Mouse (Mus musculus) stomach, embryonic 15.5 days (tissue): ENCODE data around the gene Cd151. TPM values are rescaled to one million over a fixed set of nuclear protein-coding genes. Genes with fewer than 3 reads are reported as not detected.

Experiments used
- ATAC-seq: fragments of 200-750 bp; cut with Nextera tagmentation; 2 replicates; pipeline ENCODE4 v1.8.0; 2017; ENCODE audit warnings: low read depth, moderate number of reproducible peaks, moderate TSS enrichment; ENCODE audit not compliant: insufficient read depth, low FRiP score
- H3K27ac ChIP-seq: fragments of 300-500 bp; sonication (generic); 2 replicates; pipeline ENCODE4 v1.5.1; 2015; ENCODE audit warnings: mild to moderate bottlenecking, inconsistent platforms
- H3K27me3 ChIP-seq: fragments of 300-500 bp; sonication (generic); replicated peaks from 2 replicates; pipeline ENCODE4 v1.6.1; 2015; ENCODE audit warnings: inconsistent platforms
- H3K36me3 ChIP-seq: fragments of 300-500 bp; sonication (generic); 2 replicates; pipeline ENCODE4 v1.6.1; 2015; ENCODE audit warnings: inconsistent platforms
- H3K4me1 ChIP-seq: fragments of 300-500 bp; sonication (generic); 2 replicates; pipeline ENCODE4 v1.6.1; 2015; ENCODE audit warnings: inconsistent platforms
- H3K4me2 ChIP-seq: fragments of 300-500 bp; sonication (generic); 2 replicates; pipeline ENCODE4 v1.6.1; 2015; ENCODE audit warnings: mild to moderate bottlenecking, inconsistent platforms
- H3K4me3 ChIP-seq: fragments of 300-500 bp; sonication (generic); replicated peaks from 2 replicates; pipeline ENCODE4 v1.5.1; 2015; ENCODE audit warnings: inconsistent platforms
- H3K9ac ChIP-seq: fragments of 300-500 bp; sonication (generic); 2 replicates; pipeline ENCODE4 v1.6.1; 2015; ENCODE audit warnings: inconsistent platforms
- H3K9me3 ChIP-seq: fragments of 300-500 bp; sonication (generic); 2 replicates; pipeline ENCODE4 v1.6.1; 2016; ENCODE audit warnings: inconsistent platforms
- WGBS: fragments of 180-500 bp; shearing (Covaris S2); methylation state at CpG from one replicate; pipeline ENCODE4 v1.1.7; 2015; 5-methylcytosine and 5-hydroxymethylcytosine counted together
- polyA plus RNA-seq: library from polyadenylated mRNA; unstranded; fragments of >200 nt; fragmentation: Nextera tagmentation; extraction: Ambion mirVana; gene quantifications from 2 replicates; pipeline ENCODE4 v1.2.1, GENCODE M21; 2015

Cd151 gene
- polyA plus RNA-seq, 1 experiment from 2014 or later, result 26.6 TPM

DNA sequence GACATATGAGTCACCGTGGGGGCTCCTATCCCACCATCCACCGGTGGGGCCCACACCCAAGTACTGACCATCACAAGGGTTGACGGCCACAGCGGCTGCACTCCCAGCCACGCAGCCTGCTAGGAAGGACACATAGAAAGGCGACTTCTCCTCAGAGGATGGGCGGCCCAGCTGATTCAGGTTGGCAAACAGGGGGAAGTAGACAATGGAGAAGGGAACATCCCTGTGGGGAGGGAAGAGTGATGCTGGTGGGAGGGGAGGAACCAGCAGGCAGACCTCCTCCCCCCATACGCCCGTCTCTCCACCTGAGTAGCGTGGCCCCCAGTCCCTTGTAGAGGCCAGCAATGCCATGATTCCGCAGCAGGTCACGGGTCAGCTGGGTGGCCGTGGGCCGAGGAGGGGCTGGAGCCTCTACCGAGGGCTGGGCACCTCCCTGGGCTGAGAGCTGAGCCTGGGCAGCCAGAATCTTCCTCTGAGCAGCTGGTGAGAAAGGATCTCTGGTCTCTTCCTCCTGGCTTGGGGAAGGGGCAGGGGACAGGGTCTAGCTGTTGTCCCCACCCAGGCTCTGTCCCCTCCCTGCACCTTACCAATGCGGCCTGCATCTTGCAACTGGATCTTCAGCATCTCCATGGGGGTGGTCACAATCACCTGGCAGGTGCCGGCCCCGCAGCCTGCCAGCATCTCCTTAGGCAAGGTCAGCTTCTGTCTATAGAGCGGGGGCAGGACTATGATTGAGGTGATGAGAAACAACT is 35.6 kb upstream of the Cd151 start:
- ATAC-seq, result no peak
- Histone ChIP-seq H3K9me3 (no peaks in the 10 kb centered on the region), H3K27me3 (no peaks in the 10 kb centered on the region), H3K4me3 (no peak overlapping the region), H3K4me1 (peaks cover 50% of the 10 kb centered on the region), H3K36me3 (peaks cover 9% of the 10 kb centered on the region), H3K9ac (no peak overlapping the region), H3K27ac (no peak overlapping the region), H3K4me2 (no peak overlapping the region)
- 93% methylated on average over 19 of the region's 19 CpGs for WGBS

- no peak overlapping the region for H3K27ac ChIP-seq
- H3K4me1 ChIP-seq, result peaks cover 54% of the 10 kb centered on the region
- H3K27me3 ChIP-seq, result no peaks in the 10 kb centered on the region
- WGBS, result 80% methylated on average over 8 of the region's 8 CpGs
- peaks cover 9% of the 10 kb centered on the region for H3K36me3 ChIP-seq
- no peaks in the 10 kb centered on the region for H3K9me3 ChIP-seq
- no peak overlapping the region for H3K4me2 ChIP-seq
- H3K4me3 ChIP-seq, result no peak overlapping the region
- no peak for ATAC-seq
- H3K9ac ChIP-seq, result no peak overlapping the region
These were observed 35.0 kb upstream of the Cd151 start for GRCm38 (mm10) chr7:141432186-141432611.

DNA sequence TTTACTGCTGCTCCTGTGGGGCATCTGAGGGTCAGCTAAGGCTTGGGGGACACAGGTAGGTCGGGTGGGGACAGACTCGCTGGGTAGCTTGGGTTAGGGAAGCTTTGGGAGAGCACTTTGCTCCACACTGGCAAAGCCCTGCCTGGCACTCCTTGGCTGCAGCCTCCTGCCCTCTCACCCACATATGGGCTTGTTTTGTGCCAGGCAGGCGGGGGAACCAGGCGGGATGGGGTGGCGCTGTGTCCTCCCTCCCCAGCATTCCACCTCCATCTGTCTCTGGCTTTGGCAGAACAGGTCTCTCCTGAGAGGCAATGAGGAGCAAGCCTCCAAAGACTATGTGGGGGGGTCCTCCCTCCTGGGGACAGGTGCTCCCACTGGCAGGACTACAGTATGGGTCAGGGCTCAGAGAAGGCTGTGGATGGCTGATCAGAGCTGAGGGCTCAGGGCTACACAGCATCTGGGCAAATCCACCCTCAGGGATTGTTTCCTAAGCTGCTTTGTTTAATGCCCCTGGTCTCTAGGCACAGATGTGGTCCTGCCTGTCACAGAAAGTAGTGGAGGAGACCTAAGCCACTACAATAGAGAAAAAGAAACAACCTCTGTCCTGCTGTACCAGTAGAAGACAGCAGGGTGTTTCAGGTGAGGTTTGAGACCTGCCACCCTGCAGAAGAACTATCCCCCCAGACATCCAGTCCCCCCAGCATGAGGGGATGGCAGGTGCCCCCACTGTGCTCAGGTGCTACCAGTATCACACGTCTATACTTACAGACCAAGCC is 34.3 kb upstream of the Cd151 start:
- Histone ChIP-seq H3K36me3 (peaks cover 9% of the 10 kb centered on the region), H3K27ac (no peak overlapping the region), H3K4me1 (peaks cover 58% of the 10 kb centered on the region), H3K9me3 (no peaks in the 10 kb centered on the region), H3K27me3 (no peaks in the 10 kb centered on the region), H3K4me2 (no peak overlapping the region), H3K9ac (no peak overlapping the region), H3K4me3 (no peak overlapping the region)
- WGBS, result 85% methylated on average over 6 of the region's 6 CpGs
- no peak for ATAC-seq

GRCm38 (mm10) chr7:141433517-141434400 is 33.4 kb upstream of the Cd151 start:
- Histone ChIP-seq H3K9me3 (no peaks in the 10 kb centered on the region), H3K4me2 (peak overlapping the region; percentile 93), H3K36me3 (peaks cover 10% of the 10 kb centered on the region), H3K27me3 (no peaks in the 10 kb centered on the region), H3K4me1 (peaks cover 58% of the 10 kb centered on the region), H3K4me3 (peak overlapping the region; percentile 51), H3K27ac (no peak overlapping the region), H3K9ac (peak overlapping the region; percentile 50; the same call in 1 of the 2 replicates)
- no peak for ATAC-seq
- 72% methylated on average over 15 of the region's 15 CpGs for WGBS

DNA sequence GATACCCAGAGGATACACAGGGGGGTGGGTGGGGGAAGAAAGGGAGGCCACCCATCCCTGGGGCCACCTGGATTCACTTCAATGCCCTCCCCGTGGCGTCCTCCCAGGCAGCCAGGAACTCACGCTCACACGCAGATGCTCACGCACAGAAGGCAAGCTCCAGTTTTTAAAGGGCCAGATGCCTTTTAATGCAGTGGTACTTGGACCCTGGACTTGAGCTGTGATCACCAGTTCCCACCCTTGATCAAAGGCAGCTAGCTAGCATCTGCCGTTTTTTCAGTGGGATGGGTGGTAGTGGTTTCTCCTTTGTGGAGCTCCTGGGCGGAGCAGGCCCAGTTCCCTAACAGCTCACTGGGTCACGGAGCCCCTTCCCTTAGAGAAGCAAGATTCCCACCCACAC is 32.7 kb upstream of the Cd151 start:
- Histone ChIP-seq H3K4me2 (peak overlapping the region; percentile 93), H3K4me1 (peaks cover 51% of the 10 kb centered on the region), H3K27ac (peak overlapping the region; percentile 42), H3K9me3 (no peaks in the 10 kb centered on the region), H3K36me3 (peaks cover 16% of the 10 kb centered on the region), H3K4me3 (peak overlapping the region; percentile 51), H3K9ac (peak overlapping the region; percentile 50), H3K27me3 (no peaks in the 10 kb centered on the region)
- 16% methylated on average over 8 of the region's 8 CpGs for WGBS
- no peak for ATAC-seq

DNA sequence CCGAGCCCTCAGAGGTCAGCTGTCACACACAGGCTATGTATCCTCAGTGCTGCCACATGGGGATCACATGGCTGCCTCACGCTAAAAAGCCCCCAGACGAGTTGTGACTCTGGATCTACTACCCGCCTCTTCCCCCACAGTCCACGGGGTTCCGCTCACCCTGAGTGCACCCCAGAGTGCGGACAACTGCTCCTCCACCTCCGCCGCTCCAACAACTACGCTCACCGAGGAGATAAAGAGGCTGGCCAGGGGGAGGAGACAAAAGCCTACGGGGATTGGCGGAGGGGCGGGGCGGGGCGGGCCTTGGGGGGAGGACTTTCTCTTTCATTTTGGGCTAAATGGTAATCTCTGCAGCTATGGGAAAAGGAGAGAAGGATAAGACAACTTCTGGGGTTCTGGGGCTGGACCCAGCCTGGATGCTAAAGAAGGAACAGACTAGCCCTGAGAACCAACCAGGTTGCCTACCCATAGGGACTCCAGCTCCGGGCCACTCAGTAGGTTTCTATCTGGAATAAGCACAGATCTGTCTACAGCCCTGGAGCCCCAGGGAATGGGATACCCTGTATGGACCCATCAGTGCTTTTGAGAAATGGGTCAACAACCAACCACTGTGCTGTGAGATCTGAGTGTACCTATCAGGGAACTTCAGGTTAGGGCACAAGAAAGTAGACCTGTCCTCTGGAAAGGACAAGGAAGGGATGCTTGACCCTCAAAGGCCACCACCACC is 31.9 kb upstream of the Cd151 start:
- Histone ChIP-seq H3K27ac (peak overlapping the region; percentile 42), H3K36me3 (peaks cover 22% of the 10 kb centered on the region), H3K27me3 (no peaks in the 10 kb centered on the region), H3K9me3 (no peaks in the 10 kb centered on the region), H3K4me2 (peak overlapping the region; percentile 93), H3K4me3 (peak overlapping the region; percentile 51), H3K4me1 (peaks cover 43% of the 10 kb centered on the region), H3K9ac (0 out of 2 replicates have a peak overlapping the region, but pooled peaks have one; percentile 50)
- peak; percentile 32; the same call in 1 of the 2 replicates for ATAC-seq
- 5% methylated on average over 17 of the region's 17 CpGs for WGBS

- WGBS, result 80% methylated on average over 9 of the region's 9 CpGs
- Histone ChIP-seq H3K27ac (0 out of 2 replicates have a peak overlapping the region, but pooled peaks have one; percentile 35), H3K4me2 (peak overlapping the region; percentile 93), H3K4me3 (no peak overlapping the region), H3K36me3 (peaks cover 20% of the 10 kb centered on the region), H3K27me3 (no peaks in the 10 kb centered on the region), H3K4me1 (peaks cover 47% of the 10 kb centered on the region), H3K9me3 (no peaks in the 10 kb centered on the region), H3K9ac (no peak overlapping the region)
- no peak for ATAC-seq
These were observed 31.2 kb upstream of the Cd151 start for GRCm38 (mm10) chr7:141435856-141436522.

DNA sequence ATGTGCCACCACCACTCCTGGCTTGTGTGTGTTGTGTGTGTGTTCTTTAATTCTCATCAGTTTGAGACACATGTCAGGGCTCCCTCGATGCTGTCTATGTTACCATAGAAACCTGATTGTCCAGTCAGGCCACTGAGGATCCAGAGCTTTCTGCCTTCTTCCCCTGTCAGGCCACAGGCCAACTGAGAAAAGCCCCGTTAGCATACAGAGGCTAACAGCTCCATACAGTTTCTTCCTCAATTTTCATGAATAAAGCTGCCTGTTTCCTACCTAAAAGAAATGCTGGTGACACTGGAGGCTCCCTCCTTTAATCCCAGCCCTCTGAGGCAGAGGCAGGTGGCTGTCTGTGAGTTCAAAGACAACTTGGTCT is 30.7 kb upstream of the Cd151 start:
- Histone ChIP-seq H3K9ac (no peak overlapping the region), H3K4me3 (peak overlapping the region; percentile 64), H3K4me2 (peak overlapping the region; percentile 86), H3K27ac (no peak overlapping the region), H3K36me3 (peaks cover 19% of the 10 kb centered on the region), H3K27me3 (no peaks in the 10 kb centered on the region), H3K4me1 (peaks cover 48% of the 10 kb centered on the region), H3K9me3 (no peaks in the 10 kb centered on the region)
- no peak for ATAC-seq
- 63% methylated on average over 2 of the region's 2 CpGs for WGBS

- Histone ChIP-seq H3K4me3 (peak within 1 kb of the TSS; percentile 64), H3K36me3 (peaks cover 18% of the 10 kb centered on the region), H3K9me3 (no peaks in the 10 kb centered on the region), H3K9ac (peak within 1 kb of the TSS; percentile 77), H3K27ac (peak within 1 kb of the TSS; percentile 3; the same call in 1 of the 2 replicates), H3K4me1 (peaks cover 58% of the 10 kb centered on the region), H3K27me3 (no peaks in the 10 kb centered on the region), H3K4me2 (peak within 1 kb of the TSS; percentile 86)
- WGBS, result 7% methylated on average over 53 of the region's 53 CpGs
- peak; percentile 76 for ATAC-seq
These were observed 29.7 kb upstream of the Cd151 start, which contains the start of gene Slc25a22 for GRCm38 (mm10) chr7:141437178-141438120. Gene Slc25a22, minus strand, starts transcription at chr7:141437892.
